Mouse (Mus musculus) layer of hippocampus, adult 2 months (tissue): Measurements from ENCODE around the gene H2afz. TPM values are rescaled to one million over a fixed set of nuclear protein-coding genes. Genes with fewer than 3 reads are reported as not detected.

Experiments used
- DNase-seq, 2 experiments: peaks; one replicate each; pipeline ENCODE4 v3.0.0; 2022; ENCODE audit warnings: low spot score in 2 of 2
- H3K27ac ChIP-seq: fragments of 200-600 bp; 2 replicates; pipeline ENCODE4 v1.8.1; 2022
- H3K4me3 ChIP-seq: fragments of 200-600 bp; 2 replicates; pipeline ENCODE4 v1.8.1; 2022; ENCODE audit warnings: mild to moderate bottlenecking
- CTCF ChIP-seq: fragments of 200-600 bp; conservative IDR thresholded peaks from 2 replicates; pipeline ENCODE4 v1.8.1; 2022; ENCODE audit warnings: antibody characterized with exemption, mild to moderate bottlenecking, moderate library complexity
- long read RNA-seq, 2 experiments: library from polyadenylated mRNA; stranded (forward); transcript quantifications; one replicate each; pipeline ENCODE4 v2.0.0; 2021; ENCODE audit warnings: borderline mapping rate in 2 of 2
- total RNA-seq, 2 experiments: library from RNA; stranded (reverse); gene quantifications; 2 replicates each; pipeline ENCODE4 v1.2.3; 2021

The H2afz gene
- total RNA-seq, result 100 to 1,000 TPM; 142 to 147 TPM
- long read RNA-seq, experiment 1, transcript H2afz-201 (5 exons, 1,069 nt), result major isoform, 103 of 117 reads
- long read RNA-seq, experiment 1, partial matches to known transcripts, result 10 of 117 reads
- long read RNA-seq, experiment 1, other reads (novel, unspliced or antisense), result 3 of 117 reads
- long read RNA-seq, experiment 2, transcript H2afz-201 (5 exons, 1,069 nt), result major isoform, 149 of 172 reads
- long read RNA-seq, experiment 2, partial matches to known transcripts, result 17 of 172 reads
- long read RNA-seq, experiment 2, other reads (novel, unspliced or antisense), result 5 of 172 reads

DNA sequence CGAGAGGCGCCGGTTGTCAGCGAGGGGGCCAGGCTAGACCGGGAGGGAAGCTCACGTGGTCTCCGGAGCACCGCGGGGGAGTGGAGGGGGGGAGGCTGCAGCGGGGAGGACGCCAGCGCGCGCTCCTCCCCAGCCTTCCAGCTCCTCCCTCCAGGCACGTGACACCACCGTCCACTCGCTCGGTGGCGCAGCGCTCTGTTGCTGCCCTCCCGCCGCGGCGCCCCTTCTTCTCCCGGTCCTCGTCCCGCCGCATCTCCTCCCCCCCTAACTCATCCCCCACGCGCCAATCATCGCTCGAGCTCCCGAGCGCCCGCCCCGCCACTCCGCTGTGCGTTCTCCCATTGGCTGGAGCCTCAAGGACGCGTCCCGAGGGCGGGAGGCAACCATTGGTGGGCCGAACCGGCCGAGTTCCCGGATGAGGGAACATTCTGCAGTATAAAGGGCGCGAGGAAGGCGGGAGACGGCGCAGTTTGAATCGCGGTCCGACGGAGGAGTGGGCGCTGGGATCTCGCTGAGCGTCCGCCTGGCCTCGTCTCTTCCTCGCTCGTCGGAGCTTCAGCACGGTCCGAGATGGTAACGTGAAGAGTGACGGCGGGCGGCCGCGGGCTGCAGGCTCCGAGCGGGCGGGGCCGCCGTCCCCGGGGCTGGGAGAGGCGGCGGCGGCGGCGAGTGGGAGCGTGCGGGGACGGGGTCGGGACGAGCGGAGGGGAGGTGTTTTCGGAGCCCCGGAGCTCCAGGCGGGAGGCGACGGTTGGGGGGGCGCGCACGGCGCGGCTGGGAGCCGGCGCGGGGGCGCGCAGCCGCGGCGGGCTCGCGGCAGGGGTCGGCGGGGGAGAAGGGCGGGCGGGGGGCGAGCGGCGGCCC is at the start of gene H2afz:
Gene H2afz, plus strand, starts transcription at position 364 of the 864 bp plus-strand sequence.
- 0 out of 2 replicates have a peak, but pooled peaks have one; percentile 9 for TF ChIP-seq CTCF
- peak; percentile 97 to 99 for DNase-seq
- Histone ChIP-seq H3K27ac (peak within 1 kb of the TSS; percentile 98), H3K4me3 (peak within 1 kb of the TSS; percentile 89)

- DNase-seq, result no peak
- peak; percentile 71 for TF ChIP-seq CTCF
- Histone ChIP-seq H3K27ac (no peak overlapping the region), H3K4me3 (no peak overlapping the region)
Observed at GRCm38 (mm10) chr3:137818713-137819112, 45.6 kb upstream of the H2afz start.

DNA sequence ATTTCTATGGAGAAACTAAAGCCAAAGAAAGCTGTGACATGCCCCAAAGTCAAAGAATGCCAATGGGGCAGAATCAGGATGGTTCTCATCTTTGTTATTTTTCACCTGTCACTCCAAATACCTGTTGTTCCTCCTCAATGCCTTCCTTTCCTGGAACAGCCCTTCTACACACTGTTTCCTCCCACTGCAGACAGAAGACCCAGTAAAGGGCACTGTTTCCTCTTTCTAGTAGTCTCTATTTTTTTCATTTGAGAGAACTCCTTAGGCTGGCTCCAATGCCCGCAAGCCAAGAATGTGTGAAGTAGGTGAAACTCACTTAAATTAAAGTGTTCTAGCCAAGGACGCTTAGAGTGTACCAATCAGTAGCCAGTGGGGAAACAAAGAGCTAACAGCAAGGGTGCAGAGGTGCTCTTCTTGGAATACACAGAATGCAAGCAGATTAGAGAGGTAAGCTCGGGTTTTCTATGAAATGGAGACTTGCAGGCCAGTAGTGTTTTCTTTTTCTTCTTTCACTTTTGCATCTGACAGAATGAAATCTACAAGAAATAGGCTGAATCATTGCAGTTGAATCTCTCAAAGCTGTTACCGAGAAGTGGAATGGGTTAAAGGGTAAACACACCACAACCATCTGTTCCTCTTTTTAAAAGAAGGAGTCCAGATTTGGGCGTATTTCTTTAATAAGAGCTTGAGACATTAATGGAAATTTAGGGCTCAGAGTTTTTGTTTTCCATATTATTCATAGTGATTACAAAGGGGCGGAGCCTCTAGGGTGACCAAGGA is 43.4 kb upstream of the H2afz start:
- no peak overlapping the region for H3K27ac ChIP-seq
- no peak for TF ChIP-seq CTCF
- no peak for DNase-seq
- H3K4me3 ChIP-seq, result no peak overlapping the region

- Histone ChIP-seq H3K27ac (no peak overlapping the region), H3K4me3 (no peak overlapping the region)
- no peak for TF ChIP-seq CTCF
- no peak for DNase-seq
Observed at GRCm38 (mm10) chr3:137823317-137823716, 41.0 kb upstream of the H2afz start.

DNA sequence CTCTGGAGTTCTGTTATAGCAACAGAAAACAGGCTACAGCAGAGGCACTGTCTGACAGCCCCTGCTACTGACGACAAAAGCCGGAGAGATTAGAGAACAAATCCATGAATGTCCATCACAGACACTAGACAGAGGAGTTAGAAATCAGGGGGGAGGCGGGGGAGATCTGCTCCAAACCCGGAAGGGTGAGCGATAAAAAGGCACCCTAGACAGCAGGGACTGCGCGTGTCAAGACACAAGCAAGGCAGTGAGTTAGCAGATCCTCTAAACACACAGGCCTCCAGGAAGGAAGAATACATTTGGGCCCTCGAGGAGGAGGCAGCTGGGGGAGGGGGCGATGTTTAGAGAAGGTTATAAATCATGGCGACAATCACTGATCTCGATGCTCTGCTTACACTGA is 36.6 kb upstream of the H2afz start:
- no peak overlapping the region for H3K4me3 ChIP-seq
- DNase-seq, result no peak
- no peak overlapping the region for H3K27ac ChIP-seq
- no peak for TF ChIP-seq CTCF

DNA sequence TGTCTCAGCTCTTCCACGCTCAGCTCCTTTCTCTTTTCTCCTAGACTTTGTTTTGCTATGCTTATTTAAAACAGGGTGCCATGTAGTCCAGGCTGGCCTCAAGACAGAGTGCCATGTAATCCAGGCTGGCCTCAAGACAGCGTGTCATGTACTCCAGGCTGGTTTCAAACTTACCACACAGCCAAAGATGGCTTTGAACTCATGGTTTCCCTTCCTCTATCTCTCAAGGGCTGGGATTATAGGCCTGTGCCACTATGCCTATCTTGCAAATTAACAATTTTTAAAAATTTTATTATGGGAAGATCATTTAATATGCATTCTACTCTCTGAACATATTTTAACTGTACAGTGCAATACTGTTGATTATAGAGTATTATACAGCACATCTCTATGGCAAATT is 33.1 kb upstream of the H2afz start:
- DNase-seq, result no peak
- Histone ChIP-seq H3K4me3 (no peak overlapping the region), H3K27ac (no peak overlapping the region)
- TF ChIP-seq CTCF, result no peak

- no peak for TF ChIP-seq CTCF
- DNase-seq, result no peak
- H3K27ac ChIP-seq, result no peak overlapping the region
- H3K4me3 ChIP-seq, result no peak overlapping the region
Observed at GRCm38 (mm10) chr3:137833128-137833527, 31.2 kb upstream of the H2afz start.

DNA sequence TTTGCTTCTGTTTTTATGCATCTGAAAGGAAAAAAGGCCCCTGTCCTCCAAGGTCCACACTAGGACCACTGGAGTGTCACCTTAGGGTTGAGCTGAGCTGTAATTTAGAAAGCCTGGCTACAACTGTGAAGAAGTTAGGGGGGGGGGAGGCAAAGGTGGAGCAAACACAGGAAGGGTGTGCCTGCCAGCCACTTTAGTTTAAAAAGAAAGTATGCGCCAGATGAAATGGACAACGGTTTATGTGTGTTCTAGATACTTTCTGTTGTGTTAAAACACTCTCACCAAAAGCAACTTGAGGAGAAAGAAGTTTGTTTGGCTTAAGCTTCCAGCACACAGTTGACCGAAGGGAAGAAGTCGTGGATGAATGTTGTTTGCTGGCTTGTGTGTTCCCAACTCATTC is 30.6 kb upstream of the H2afz start:
- no peak overlapping the region for H3K4me3 ChIP-seq
- DNase-seq, result no peak
- H3K27ac ChIP-seq, result no peak overlapping the region
- TF ChIP-seq CTCF, result no peak

- TF ChIP-seq CTCF, result no peak
- H3K27ac ChIP-seq, result no peak overlapping the region
- H3K4me3 ChIP-seq, result no peak overlapping the region
- DNase-seq, result no peak
Observed at GRCm38 (mm10) chr3:137836543-137836942, 27.7 kb upstream of the H2afz start.

GRCm38 (mm10) chr3:137838160-137838559 is 26.1 kb upstream of the H2afz start:
- H3K4me3 ChIP-seq, result no peak overlapping the region
- TF ChIP-seq CTCF, result no peak
- no peak for DNase-seq
- no peak overlapping the region for H3K27ac ChIP-seq

- H3K27ac ChIP-seq, result no peak overlapping the region
- no peak for TF ChIP-seq CTCF
- H3K4me3 ChIP-seq, result no peak overlapping the region
- no peak for DNase-seq
Observed at GRCm38 (mm10) chr3:137842944-137843343, 21.3 kb upstream of the H2afz start.

- no peak overlapping the region for H3K27ac ChIP-seq
Observed at GRCm38 (mm10) chr3:137844263-137844662, 20.0 kb upstream of the H2afz start.

DNA sequence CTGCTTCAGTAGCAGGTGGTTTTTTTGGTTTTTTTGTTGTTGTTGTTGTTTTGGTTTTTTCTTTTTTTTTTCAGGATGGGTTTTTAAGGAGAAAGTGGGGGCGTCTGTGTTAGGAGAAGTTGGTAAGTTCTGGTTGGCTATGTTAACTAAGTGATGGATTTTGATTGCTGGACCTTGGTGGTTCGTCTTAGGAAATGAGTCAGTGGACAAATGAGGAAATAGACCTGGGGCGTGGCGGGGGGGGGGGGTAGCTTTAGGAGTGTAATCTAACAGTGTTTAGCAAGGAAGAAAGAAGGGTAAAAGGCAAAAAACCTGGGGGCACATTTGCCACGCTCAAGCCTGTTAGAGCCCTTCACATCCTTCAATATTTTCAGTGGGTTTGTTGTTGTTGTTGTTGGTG is 17.7 kb upstream of the H2afz start:
- DNase-seq, result no peak
- Histone ChIP-seq H3K4me3 (no peak overlapping the region), H3K27ac (no peak overlapping the region)
- TF ChIP-seq CTCF, result no peak

More at GRCm38 (mm10) chr3:137844263-137844662, 20.0 kb upstream of the H2afz start:
- no peak for TF ChIP-seq CTCF
- no peak overlapping the region for H3K4me3 ChIP-seq
- DNase-seq, result no peak
